Mouse (Mus musculus) intestine, postnatal 0 days (tissue): ENCODE measurements around the gene Icam4. TPM values are rescaled to one million over a fixed set of nuclear protein-coding genes. Genes with fewer than 3 reads are reported as not detected.
A peak's percentile ranks its signal among the peaks of the same experiment; 100 is the strongest.
"Not testable (repeated sequence)": the region's sequence is repeated elsewhere in the genome, so short reads cannot be mapped to it uniquely, and the experiment has no call there.

Source experiments
- ATAC-seq: fragments of 200-750 bp; cut with Nextera tagmentation; 2 replicates; pipeline ENCODE4 v1.8.0; 2017; ENCODE audit warnings: mild to moderate bottlenecking, moderate TSS enrichment, moderate library complexity
- H3K27ac ChIP-seq: fragments of 300-500 bp; sonication (generic); 2 replicates; pipeline ENCODE4 v1.5.1; 2014; ENCODE audit warnings: mild to moderate bottlenecking, low read depth, low read length, moderate library complexity
- H3K27me3 ChIP-seq: fragments of 300-500 bp; sonication (generic); replicated peaks from 2 replicates; pipeline ENCODE4 v1.6.1; 2014; ENCODE audit warnings: low read length, mixed read lengths; ENCODE audit not compliant: control insufficient read depth, insufficient read depth
- H3K36me3 ChIP-seq: fragments of 300-500 bp; sonication (generic); 2 replicates; pipeline ENCODE4 v1.6.1; 2014; ENCODE audit warnings: mild to moderate bottlenecking, moderate library complexity; ENCODE audit not compliant: control insufficient read depth, insufficient read depth
- H3K4me1 ChIP-seq: fragments of 300-500 bp; sonication (generic); replicated peaks from 2 replicates; pipeline ENCODE4 v1.6.1; 2014; ENCODE audit warnings: antibody characterized with exemption, low read length, mixed read lengths; ENCODE audit not compliant: control insufficient read depth, insufficient read depth
- H3K4me2 ChIP-seq: fragments of 300-500 bp; sonication (generic); replicated peaks from 2 replicates; pipeline ENCODE4 v1.6.1; 2014; ENCODE audit warnings: low read depth, mild to moderate bottlenecking, moderate library complexity
- H3K4me3 ChIP-seq: fragments of 300-500 bp; sonication (generic); 2 replicates; pipeline ENCODE4 v1.5.1; 2014; ENCODE audit warnings: low read depth, low read length
- H3K9ac ChIP-seq: fragments of 300-500 bp; sonication (generic); 2 replicates; pipeline ENCODE4 v1.6.1; 2014; ENCODE audit warnings: mild to moderate bottlenecking, low read depth, low read length
- H3K9me3 ChIP-seq: fragments of 300-500 bp; sonication (generic); 2 replicates; pipeline ENCODE4 v1.6.1; 2016; ENCODE audit warnings: mixed run types; ENCODE audit not compliant: control insufficient read depth
- CTCF ChIP-seq: sonication (generic); IDR thresholded peaks from 2 replicates; pipeline ENCODE4 v1.5.1; 2016; ENCODE audit warnings: low read depth, mild to moderate bottlenecking, control low read depth, antibody characterized with exemption, moderate library complexity
- WGBS: fragments of 180-500 bp; shearing (Covaris S2); extraction: QIAGEN DNeasy Blood & Tissue Kit; methylation state at CpG from one replicate; pipeline ENCODE4 v1.1.7; 2014; 5-methylcytosine and 5-hydroxymethylcytosine counted together
- polyA plus RNA-seq: library from polyadenylated mRNA; unstranded; fragments of >200 nt; fragmentation: Nextera tagmentation; extraction: Ambion mirVana; gene quantifications from 2 replicates; pipeline ENCODE4 v1.2.1, GENCODE M21; 2015

The Icam4 gene
- polyA plus RNA-seq, 1 experiment from 2014 or later = 0.12 TPM

DNA sequence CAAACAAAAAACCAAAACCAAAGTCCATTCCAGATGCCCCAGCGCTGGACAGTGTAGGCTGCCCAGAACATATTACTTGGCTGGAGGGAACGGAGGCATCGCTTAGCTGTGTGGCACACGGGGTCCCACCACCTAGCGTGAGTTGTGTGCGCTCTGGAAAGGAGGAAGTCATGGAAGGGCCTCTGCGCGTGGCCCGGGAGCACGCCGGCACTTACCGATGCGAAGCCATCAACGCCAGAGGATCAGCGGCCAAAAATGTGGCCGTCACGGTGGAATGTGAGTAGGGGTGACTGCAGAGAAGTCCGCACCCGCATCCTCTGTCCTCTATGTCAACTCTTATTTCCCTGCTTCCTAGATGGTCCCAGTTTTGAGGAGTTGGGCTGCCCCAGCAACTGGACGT is 7.0 kb downstream of the Icam4 start:
- no peak overlapping the region for H3K9ac ChIP-seq
- ATAC-seq = no peak
- peaks cover 70% of the 10 kb centered on the region for H3K27me3 ChIP-seq
- H3K4me3 ChIP-seq = peak overlapping the region; percentile 3; the same call in 1 of the 2 replicates
- TF ChIP-seq CTCF = no peak
- no peak overlapping the region for H3K27ac ChIP-seq
- no peaks in the 10 kb centered on the region for H3K36me3 ChIP-seq
- WGBS = 13% methylated on average over 20 of the region's 20 CpGs
- H3K9me3 ChIP-seq = no peaks in the 10 kb centered on the region
- peaks cover 17% of the 10 kb centered on the region for H3K4me1 ChIP-seq
- H3K4me2 ChIP-seq = no peak overlapping the region

DNA sequence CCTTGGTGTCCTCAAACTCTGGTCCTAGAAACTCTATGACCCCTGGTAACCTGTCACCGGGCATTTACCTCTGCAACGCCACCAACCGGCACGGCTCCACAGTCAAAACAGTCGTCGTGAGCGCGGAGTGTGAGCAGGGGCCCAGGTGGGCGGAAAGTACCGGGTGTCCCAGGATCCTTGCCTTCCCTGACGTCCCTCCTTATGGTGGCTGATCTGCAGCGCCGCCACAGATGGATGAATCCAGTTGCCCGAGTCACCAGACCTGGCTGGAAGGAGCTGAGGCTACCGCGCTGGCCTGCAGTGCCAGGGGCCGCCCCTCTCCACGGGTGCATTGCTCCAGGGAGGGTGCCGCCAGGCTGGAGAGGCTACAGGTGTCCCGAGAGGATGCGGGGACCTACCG is 7.5 kb downstream of the Icam4 start:
- TF ChIP-seq CTCF = no peak
- Histone ChIP-seq H3K9ac (no peak overlapping the region), H3K4me2 (no peak overlapping the region), H3K36me3 (no peaks in the 10 kb centered on the region), H3K27me3 (peaks cover 67% of the 10 kb centered on the region), H3K4me3 (peak overlapping the region; percentile 31; the same call in 1 of the 2 replicates), H3K4me1 (peaks cover 12% of the 10 kb centered on the region), H3K27ac (no peak overlapping the region), H3K9me3 (no peaks in the 10 kb centered on the region)
- WGBS = 3% methylated on average over 22 of the region's 22 CpGs
- ATAC-seq = no peak

DNA sequence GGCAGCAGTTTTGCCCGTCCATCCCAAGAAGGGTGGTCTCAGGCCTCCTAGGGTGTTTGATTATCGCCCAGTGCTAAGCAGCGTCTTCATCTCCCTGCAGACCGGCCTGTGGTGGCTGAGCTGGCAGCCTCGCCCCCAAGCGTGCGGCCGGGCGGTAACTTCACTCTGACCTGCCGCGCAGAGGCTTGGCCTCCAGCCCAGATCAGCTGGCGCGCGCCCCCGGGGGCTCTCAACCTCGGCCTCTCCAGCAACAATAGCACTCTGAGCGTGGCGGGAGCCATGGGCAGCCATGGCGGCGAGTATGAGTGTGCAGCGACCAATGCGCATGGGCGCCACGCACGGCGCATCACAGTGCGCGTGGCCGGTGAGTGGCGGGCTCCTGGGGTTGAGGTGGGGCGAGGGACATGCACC is 8.3 kb downstream of the Icam4 start:
- Histone ChIP-seq H3K36me3 (no peaks in the 10 kb centered on the region), H3K27me3 (peaks cover 59% of the 10 kb centered on the region), H3K4me2 (peak overlapping the region; percentile 58), H3K4me3 (peak overlapping the region; percentile 31), H3K27ac (no peak overlapping the region), H3K9me3 (no peaks in the 10 kb centered on the region), H3K9ac (no peak overlapping the region), H3K4me1 (peaks cover 6% of the 10 kb centered on the region; the same call in 1 of the 2 replicates)
- WGBS = 3% methylated on average over 31 of the region's 31 CpGs
- no peak for ATAC-seq
- TF ChIP-seq CTCF = no peak

DNA sequence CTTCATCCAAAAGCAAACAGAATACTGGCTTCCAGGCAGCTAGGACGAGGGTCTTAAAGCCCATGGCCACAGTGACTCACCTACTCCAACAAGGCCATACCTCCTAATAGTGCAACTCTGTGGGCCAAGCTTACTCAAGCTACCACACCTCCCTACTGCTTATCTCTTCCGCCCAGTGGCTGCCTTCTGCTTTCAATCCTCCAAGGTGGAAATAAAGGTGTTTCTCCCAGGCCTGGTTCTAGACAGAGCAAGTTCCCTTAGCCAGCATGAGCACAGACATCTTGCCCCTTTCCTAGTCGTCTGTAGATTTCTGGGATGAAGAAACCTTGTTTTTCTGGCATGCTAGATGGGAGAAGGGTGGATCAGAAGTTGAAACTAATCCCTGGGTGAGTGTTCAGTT is 10.6 kb downstream of the Icam4 start:
- no peak for TF ChIP-seq CTCF
- no peak overlapping the region for H3K4me3 ChIP-seq
- H3K27me3 ChIP-seq = peaks cover 41% of the 10 kb centered on the region
- ATAC-seq = no peak
- H3K36me3 ChIP-seq = no peaks in the 10 kb centered on the region
- H3K4me1 ChIP-seq = peaks cover 3% of the 10 kb centered on the region; the same call in 1 of the 2 replicates
- WGBS = 74% methylated on average over 3 of the region's 3 CpGs
- no peak overlapping the region for H3K27ac ChIP-seq
- H3K9me3 ChIP-seq = no peaks in the 10 kb centered on the region
- H3K9ac ChIP-seq = no peak overlapping the region
- H3K4me2 ChIP-seq = no peak overlapping the region

DNA sequence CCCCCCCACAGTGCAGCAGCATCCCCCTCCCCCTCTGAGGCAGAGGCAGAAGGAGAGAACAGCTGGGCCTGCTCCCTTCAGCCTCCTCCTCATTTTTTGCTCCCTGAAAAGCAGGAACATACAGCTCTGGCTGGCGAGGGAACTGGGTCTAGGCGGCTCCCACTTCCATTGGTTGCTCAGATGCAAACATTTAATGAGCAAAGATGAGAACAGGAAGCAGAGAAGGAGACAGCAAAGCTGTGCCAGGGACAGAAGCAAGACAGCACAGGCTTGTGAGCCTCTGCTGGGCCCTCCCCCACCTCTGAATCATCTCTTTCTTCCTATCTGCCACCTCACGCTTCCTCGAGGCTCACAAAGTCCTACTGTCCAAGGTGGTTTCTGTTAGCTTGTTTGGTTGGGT is 12.1 kb downstream of the Icam4 start:
- H3K27me3 ChIP-seq = peaks cover 26% of the 10 kb centered on the region
- WGBS = 41% methylated on average over 4 of the region's 4 CpGs
- no peak for ATAC-seq

GRCm38 (mm10) chr9:21043563-21043962 is 14.4 kb downstream of the Icam4 start:
- Histone ChIP-seq H3K36me3 (no peaks in the 10 kb centered on the region), H3K4me1 (no peaks in the 10 kb centered on the region), H3K9me3 (no peaks in the 10 kb centered on the region), H3K27me3 (peaks cover 3% of the 10 kb centered on the region), H3K27ac (no peak overlapping the region), H3K4me3 (no peak overlapping the region), H3K9ac (no peak overlapping the region), H3K4me2 (no peak overlapping the region)
- ATAC-seq = no peak
- 80% methylated on average over 4 of the region's 4 CpGs for WGBS
- no peak for TF ChIP-seq CTCF

More for the DNA sequence above, 12.1 kb downstream of the Icam4 start:
- Histone ChIP-seq H3K4me2 (no peak overlapping the region), H3K9me3 (no peaks in the 10 kb centered on the region), H3K36me3 (no peaks in the 10 kb centered on the region), H3K4me1 (peaks cover 3% of the 10 kb centered on the region; the same call in 1 of the 2 replicates), H3K4me3 (no peak overlapping the region), H3K27ac (no peak overlapping the region), H3K9ac (no peak overlapping the region)
- TF ChIP-seq CTCF = no peak

DNA sequence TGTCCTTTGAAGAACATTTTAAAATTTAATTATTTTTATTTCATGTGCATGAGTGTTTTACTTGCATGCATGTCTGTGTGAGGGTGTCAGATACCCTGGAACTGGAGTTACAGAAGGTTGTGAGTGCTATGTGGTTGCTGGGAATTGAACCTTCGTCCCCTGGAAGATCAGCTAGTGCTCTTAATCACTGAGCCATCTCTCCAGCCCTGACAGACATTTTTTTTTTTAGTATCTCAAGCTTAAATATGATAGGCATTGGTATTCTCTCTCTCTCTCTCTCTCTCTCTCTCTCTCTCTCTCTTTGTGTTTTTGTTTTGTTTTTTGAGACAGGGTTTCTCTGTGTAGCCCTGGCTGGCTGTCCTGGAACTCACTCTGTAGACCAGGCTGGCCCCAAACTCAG is 15.6 kb downstream of the Icam4 start:
- not testable (repeated sequence) for H3K36me3 ChIP-seq, H3K9me3 ChIP-seq, H3K4me1 ChIP-seq, H3K9ac ChIP-seq, H3K4me2 ChIP-seq, H3K4me3 ChIP-seq, H3K27me3 ChIP-seq, ATAC-seq, H3K27ac ChIP-seq
- 59% methylated on average over 1 of the region's 1 CpGs for WGBS
